Comparison of ENCODE assay signal across 13 mouse cellular contexts in the genomic region with DNA sequence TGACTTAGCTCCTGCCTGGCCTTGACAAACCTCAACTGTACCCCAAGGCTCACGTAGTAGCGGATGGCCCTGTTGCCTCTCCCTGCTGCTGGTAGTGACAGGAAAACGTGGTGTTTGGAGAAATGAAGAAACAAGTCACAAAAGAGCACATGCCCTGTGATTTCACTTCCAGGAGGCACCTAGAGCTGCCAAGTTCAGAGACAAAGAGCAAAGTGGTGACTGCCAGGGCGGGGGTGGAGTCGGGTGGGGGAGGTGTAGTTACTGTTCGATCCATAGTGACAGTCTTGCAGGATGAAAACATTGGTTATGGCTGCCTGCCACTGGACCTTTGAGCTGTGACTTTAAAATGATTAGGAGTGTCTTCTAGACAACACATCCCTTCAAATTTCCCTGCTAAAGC.
DNase-seq lines count a peak whose midpoint lies in the region; ATAC-seq and TF ChIP-seq lines count a peak whose summit lies in the region.
"Had no signal": no experiment of that assay in that cellular context is flagged by ENCODE, and none has a peak within 500 bp of the region (broad histone marks: within the 10 kb centered on the region; RNA-seq: fewer than 3 reads in every experiment).

No protein-coding gene starts in this region.

- no peak for TF ChIP-seq CTCF in brain, embryonic 14.5 days (IDR thresholded peaks at IDR 0.05; ENCODE audit: borderline replicate concordance, extremely low read depth, insufficient read depth, insufficient read length)

- no peak overlapping the region for H3K4me3 ChIP-seq in forebrain, embryonic 16.5 days (replicated peaks; ENCODE audit: low read length)
- no peak overlapping the region for H3K4me3 ChIP-seq in forebrain, embryonic 12.5 days (replicated peaks)
- H3K4me3 ChIP-seq: embryonic facial prominence, embryonic 12.5 days; liver, embryonic 13.5 days had no signal

- no peaks in the 10 kb centered on the region for H3K36me3 ChIP-seq in forebrain, embryonic 16.5 days (ENCODE audit: control insufficient read depth, insufficient read depth)
- no peaks in the 10 kb centered on the region for H3K36me3 ChIP-seq in forebrain, embryonic 12.5 days (replicated peaks)
- H3K36me3 ChIP-seq: embryonic facial prominence, embryonic 12.5 days; liver, embryonic 13.5 days had no signal

- no peaks in the 10 kb centered on the region for H3K9me3 ChIP-seq in forebrain, embryonic 16.5 days (ENCODE audit: control insufficient read depth, low read length)
- no peaks in the 10 kb centered on the region for H3K9me3 ChIP-seq in forebrain, embryonic 12.5 days
- H3K9me3 ChIP-seq: embryonic facial prominence, embryonic 12.5 days; liver, embryonic 13.5 days had no signal

- H3K4me2 ChIP-seq in forebrain, embryonic 16.5 days (ENCODE audit: low read length): no peak overlapping the region
- no peak overlapping the region for H3K4me2 ChIP-seq in forebrain, embryonic 12.5 days
- H3K4me2 ChIP-seq: embryonic facial prominence, embryonic 12.5 days; liver, embryonic 13.5 days had no signal

- ATAC-seq in forebrain, embryonic 16.5 days: peak; percentile 56; the same call in 1 of the 2 replicates
- ATAC-seq in forebrain, embryonic 12.5 days (ENCODE audit: low FRiP score): no peak

- DNase-seq in left cerebral cortex, postnatal 4 days: peak; percentile 36
- DNase-seq in left cerebral cortex, adult 18-20 months (ENCODE audit: low spot score in 2 of 2): no peak
- peak; percentile 82 for DNase-seq in brain, embryonic 14.5 days (ENCODE audit: low read depth)
- peak; percentile 64 to 70 for DNase-seq in kidney, postnatal 25 days
- DNase-seq in gastrocnemius, postnatal 36 days: no peak
- no peak for DNase-seq in frontal cortex, adult 2 months (ENCODE audit: extremely low spot score in 1 of 2, low spot score in 1 of 2)
- DNase-seq: cerebellum, postnatal 25 days; liver, embryonic 13.5 days; thymus, postnatal 14 days had no signal

- intact Hi-C loops in left cerebral cortex, postnatal 4 days (cut with DNase I): no loop called here
- intact Hi-C loops in gastrocnemius, postnatal 36 days (cut with DNase I): no loop called here

- no peak overlapping the region for H3K9ac ChIP-seq in forebrain, embryonic 16.5 days (replicated peaks; ENCODE audit: low read depth, low read length)
- no peak overlapping the region for H3K9ac ChIP-seq in forebrain, embryonic 12.5 days
- H3K9ac ChIP-seq: embryonic facial prominence, embryonic 12.5 days; liver, embryonic 13.5 days had no signal

- TF ChIP-seq POLR2A in brain, embryonic 14.5 days (IDR thresholded peaks at IDR 0.05; ENCODE audit: borderline replicate concordance, extremely low read depth, insufficient read depth, insufficient read length, poor library complexity, severe bottlenecking): no peak

- H3K27ac ChIP-seq in forebrain, embryonic 16.5 days (ENCODE audit: low read length): no peak overlapping the region
- H3K27ac ChIP-seq in forebrain, embryonic 12.5 days: no peak overlapping the region
- H3K27ac ChIP-seq: embryonic facial prominence, embryonic 12.5 days; liver, embryonic 13.5 days; macrophage had no signal

- 34% methylated on average over 6 of the region's 6 CpGs for WGBS in forebrain, embryonic 16.5 days
- WGBS in forebrain, embryonic 12.5 days: 67% methylated on average over 6 of the region's 6 CpGs

- no peaks in the 10 kb centered on the region for H3K27me3 ChIP-seq in forebrain, embryonic 16.5 days (replicated peaks; ENCODE audit: control insufficient read depth, insufficient read depth, low read length)
- peaks cover 4% of the 10 kb centered on the region; the same call in 1 of the 2 replicates for H3K27me3 ChIP-seq in forebrain, embryonic 12.5 days
- H3K27me3 ChIP-seq: embryonic facial prominence, embryonic 12.5 days; liver, embryonic 13.5 days had no signal

- H3K4me1 ChIP-seq in forebrain, embryonic 16.5 days (replicated peaks; ENCODE audit: control insufficient read depth, insufficient read depth, low read length): peaks cover 18% of the 10 kb centered on the region
- peaks cover 24% of the 10 kb centered on the region for H3K4me1 ChIP-seq in forebrain, embryonic 12.5 days
- H3K4me1 ChIP-seq: embryonic facial prominence, embryonic 12.5 days; liver, embryonic 13.5 days had no signal

Comparison
In these comparisons a context has a peak if more than half of its experiments do, and no peak if none do; other contexts are left out.
1. DNase-seq: peak in left cerebral cortex, postnatal 4 days (single experiment), brain, embryonic 14.5 days (single experiment) and kidney, postnatal 25 days (2 of 2); none in left cerebral cortex, adult 18-20 months (0 of 2), gastrocnemius, postnatal 36 days (0 of 2) and frontal cortex, adult 2 months (0 of 2).